Mouse (Mus musculus): ENCODE measurements around the gene Plpp2.

Plpp2 gene

DNA sequence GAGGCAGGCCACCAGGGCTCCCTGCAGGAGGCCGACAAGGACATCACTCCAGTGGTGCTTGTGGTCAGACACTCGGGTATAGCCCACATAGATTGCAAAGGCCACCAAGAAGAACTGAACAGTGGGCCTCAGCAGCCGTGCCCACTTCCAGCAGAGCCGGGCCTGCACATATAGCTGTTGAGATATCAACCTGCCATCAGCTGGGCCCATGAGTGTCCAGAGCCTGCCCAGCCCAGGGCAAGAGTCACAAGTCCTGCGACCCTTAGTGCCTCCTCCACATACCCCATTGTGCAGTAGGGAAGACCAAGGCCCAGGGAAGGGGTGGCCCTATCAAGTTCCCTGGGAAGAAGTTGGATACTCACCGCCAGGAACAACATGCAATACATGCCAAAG lies 6.1 kb downstream of the Plpp2 start:
- DNase-seq, result no peak

DNA sequence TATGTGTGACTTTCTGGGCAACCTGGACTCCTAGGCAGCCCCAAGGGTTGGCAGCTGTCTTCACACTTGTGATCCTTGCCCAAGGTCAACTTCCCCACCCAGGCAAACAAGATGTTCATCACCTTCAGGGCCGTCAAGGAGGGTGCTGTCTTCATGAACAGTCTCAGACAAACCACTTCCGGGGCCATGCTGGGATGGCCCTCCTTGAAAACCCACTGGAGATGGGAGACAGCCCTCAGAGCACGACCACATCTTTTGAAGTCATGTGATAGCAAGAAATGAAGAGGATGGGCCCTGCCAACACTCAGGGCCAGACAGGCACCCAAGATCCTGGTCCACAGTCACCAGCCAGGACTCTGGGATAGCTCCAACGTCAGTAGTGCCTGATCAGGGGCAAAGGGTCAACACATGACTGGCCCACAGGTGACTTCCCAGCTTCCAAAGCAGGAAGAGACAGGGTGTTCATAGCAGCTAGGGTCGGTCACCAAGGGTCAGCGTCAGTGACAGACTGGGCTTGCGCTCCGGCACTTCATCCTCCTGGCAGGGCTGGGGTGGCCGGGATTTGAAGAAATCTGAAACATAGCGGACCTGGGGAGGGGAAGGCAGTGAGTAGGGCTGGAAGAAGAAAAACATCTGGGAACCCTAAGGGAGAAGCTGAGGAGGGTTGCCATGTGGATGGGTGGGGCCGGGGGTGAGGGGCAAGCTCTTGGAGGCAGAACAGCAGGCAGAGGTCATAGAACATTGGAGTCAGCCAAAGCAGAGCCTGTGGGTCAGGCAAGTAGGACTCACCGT lies 6.7 kb downstream of the Plpp2 start:
- DNase-seq, result no peak

DNA sequence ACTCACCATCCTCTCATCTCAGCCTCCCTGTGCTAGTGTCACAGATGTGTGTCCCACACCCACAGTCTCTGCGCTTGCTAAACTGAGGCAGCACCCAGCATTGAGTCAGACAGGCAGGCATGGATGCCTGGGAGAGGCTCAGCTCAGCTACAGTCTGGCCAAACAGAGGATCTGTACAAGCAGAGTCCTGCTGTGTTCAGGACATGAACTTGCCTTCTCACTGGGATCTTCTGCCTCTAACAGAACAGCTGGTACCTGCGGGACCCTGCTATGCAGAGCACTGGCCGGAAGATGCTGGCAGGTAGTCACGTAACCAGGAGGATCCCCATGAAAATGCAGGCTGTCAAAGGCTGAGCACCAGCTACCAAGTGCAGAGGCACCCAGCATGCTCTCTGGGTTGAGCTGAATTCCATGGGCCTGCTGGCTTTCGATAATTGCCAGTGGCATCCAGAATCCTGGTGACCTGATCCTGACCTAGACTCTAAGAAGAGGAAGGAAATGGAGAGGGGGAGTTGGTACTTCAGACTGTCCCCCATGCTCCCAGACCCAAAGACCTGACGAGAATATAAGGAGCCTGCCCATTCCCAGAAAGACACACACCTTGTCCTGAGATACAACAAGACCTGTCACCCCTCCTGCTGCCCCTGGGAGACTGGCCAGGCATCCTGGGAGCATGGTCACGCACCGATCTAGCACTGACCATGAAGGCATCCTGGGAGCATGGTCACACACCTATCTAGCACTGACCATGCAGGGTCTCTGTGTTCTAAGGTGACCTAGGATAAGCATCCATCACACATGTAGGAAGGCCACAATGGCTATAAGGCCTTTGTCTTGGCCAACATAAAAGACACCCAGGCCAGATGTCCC lies 7.9 kb downstream of the Plpp2 start:
- DNase-seq, result no peak

DNA sequence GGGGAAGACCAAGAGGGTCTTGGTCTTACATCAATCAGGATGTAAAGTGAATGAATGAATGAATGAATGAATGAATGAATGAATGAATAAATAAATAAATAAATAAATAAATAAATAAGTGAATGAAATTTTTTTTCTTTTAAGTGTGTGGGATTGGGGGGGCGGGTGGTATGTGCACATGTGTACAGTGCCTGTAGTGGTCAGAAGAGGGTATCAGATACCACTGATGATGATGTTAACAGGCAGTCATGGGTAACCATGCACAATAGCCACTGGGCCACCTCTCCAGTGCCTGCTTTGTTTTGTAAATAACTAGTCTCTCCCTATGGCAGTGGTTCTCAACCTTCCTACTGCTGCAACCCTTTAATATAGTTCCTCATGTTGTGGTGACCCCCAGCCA lies 9.2 kb downstream of the Plpp2 start:
- no peak for DNase-seq

DNA sequence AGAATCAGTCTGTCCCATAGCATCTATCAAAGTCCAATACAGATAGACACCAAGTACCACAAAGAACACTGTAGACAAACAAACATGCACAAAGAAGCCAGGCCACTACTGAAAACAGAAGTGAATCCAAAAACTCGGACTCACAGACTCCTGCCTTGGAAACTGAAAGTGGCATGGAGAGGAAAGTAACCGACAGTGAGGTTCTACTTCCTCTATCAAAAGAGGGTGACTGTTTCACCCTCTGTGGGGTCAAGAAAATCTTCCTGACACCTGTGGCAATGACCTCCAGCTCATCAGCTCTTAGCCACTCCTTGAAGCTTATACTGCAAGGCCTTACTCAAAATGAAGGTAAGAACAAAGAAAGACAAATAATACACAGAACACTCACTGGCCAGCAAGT lies 26.9 kb downstream of the Plpp2 start:
- no peak for DNase-seq

DNA sequence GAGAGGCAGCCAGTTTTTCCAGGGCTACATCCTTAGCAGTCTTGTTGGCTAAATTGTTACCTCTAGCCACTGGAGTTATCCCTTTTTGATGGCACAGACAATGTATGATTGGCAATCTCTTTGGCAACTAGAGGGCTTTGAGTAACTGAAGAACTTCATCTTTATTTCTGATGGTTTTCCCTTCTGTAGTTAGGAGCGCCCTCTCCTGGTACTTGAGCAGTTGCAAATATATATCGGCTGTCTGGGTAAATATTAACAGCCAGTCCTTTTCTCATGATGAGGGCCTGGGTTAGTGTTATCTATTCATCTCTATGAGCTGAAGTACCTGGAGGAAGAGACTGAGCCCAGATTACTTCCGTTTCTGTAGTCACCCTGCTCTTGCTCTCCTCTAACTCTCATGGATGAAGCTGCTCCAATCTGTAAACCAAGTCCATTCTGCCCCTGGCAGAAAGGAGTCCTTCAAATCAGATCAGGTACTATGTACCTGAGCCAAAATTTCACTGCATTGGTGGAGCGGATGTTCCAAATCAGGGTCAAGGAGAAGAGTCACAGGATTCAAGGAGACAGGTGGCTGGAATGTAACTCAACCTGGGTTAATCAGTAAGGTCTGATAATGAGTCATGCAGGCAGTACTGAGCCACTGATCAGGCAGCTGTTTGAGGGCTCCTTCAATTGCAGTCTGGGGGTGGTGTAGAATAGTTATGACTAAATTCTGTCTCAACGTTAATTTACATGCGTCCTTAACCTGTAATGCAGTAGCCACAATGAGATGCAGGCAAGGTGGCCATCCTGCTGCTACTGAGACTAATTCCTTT lies 30.6 kb downstream of the Plpp2 start:
- no peak for DNase-seq

DNA sequence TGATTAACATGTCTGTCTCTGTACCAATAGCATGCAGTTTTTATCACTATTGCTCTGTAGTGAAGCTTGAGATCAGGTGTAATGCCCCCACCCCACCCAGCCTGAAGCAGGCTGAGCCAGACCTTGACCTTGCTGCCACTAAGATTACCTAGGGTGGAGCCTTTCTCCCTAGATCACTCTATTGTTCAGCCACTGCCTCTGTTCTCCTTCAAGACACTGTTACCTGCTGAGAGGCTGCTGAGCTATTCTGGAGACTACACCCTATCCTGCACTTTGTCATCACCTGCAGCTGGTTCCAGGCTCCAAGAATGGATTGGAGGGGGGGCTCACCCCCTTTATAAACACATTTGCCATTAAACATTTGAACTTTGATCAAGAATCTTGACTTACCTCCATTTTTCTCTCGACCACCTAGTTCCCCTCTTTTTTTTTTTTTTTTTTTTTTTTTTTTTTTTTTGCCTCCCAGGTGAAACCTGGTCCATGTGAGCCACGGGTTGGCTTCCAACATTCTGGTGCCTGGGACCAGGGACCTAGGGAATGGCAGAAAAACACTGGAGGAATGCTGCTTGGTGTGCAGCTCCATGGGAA lies 36.8 kb downstream of the Plpp2 start:
- no peak for DNase-seq

DNA sequence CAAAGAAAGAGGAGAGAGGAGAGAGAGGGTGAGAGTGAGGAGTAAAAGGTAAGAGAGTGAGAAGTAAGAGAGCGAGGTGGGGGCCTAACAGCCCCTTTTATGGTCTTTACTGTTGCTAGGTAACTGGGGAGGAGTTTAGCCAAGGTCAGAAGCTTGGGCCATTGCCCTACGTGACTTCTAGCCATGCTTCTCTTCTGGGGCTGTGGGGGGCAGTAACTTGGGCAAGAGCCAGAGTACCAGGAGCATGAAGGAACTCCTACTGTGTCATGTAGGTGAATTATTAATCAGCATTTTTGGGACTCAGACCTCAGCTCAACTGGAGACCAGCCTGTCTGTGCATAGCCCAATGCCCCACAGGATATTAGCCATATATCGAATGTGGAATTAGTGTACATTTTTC lies 37.7 kb downstream of the Plpp2 start:
- no peak for DNase-seq

Measured in thymus, postnatal 4 days (tissue).